Mouse (Mus musculus) thymus, postnatal 14 days (tissue): ENCODE measurements around the gene Mmp3.
"Not testable (repeated sequence)": the region's sequence is repeated elsewhere in the genome, so short reads cannot be mapped to it uniquely, and the experiment has no call there.

Source experiments
- DNase-seq: peaks from one replicate; pipeline ENCODE4 v3.0.0; 2021

The Mmp3 gene

GRCm38 (mm10) chr9:7445522-7445921 lies at the start of gene Mmp3:
Gene Mmp3, plus strand, starts transcription at chr9:7445822.
- DNase-seq: no peak

GRCm38 (mm10) chr9:7396556-7396955 lies 49.1 kb upstream of the Mmp3 start:
- not testable (repeated sequence) for DNase-seq

GRCm38 (mm10) chr9:7453302-7453701 lies 7.7 kb downstream of the Mmp3 start:
- DNase-seq: no peak

- no peak for DNase-seq
Measured at GRCm38 (mm10) chr9:7470262-7470661, 24.6 kb downstream of the Mmp3 start.

- no peak for DNase-seq
Measured at GRCm38 (mm10) chr9:7483684-7484394, 38.2 kb downstream of the Mmp3 start.

GRCm38 (mm10) chr9:7501138-7501537 lies 55.5 kb downstream of the Mmp3 start:
- DNase-seq: no peak

- no peak for DNase-seq
Measured at GRCm38 (mm10) chr9:7502051-7502450, 56.4 kb downstream of the Mmp3 start, which contains the start of gene Mmp10. Gene Mmp10, plus strand, starts transcription at chr9:7502352.
